Mouse (Mus musculus): ENCODE results near the gene Dusp12.

The Dusp12 gene

GRCm38 (mm10) chr1:170898413-170899075 is 13.2 kb upstream of the Dusp12 start:
- no peak for DNase-seq (ENCODE audit: low spot score)

- DNase-seq (ENCODE audit: low spot score): no peak
Observed at GRCm38 (mm10) chr1:170896651-170897281, 11.4 kb upstream of the Dusp12 start.

DNA sequence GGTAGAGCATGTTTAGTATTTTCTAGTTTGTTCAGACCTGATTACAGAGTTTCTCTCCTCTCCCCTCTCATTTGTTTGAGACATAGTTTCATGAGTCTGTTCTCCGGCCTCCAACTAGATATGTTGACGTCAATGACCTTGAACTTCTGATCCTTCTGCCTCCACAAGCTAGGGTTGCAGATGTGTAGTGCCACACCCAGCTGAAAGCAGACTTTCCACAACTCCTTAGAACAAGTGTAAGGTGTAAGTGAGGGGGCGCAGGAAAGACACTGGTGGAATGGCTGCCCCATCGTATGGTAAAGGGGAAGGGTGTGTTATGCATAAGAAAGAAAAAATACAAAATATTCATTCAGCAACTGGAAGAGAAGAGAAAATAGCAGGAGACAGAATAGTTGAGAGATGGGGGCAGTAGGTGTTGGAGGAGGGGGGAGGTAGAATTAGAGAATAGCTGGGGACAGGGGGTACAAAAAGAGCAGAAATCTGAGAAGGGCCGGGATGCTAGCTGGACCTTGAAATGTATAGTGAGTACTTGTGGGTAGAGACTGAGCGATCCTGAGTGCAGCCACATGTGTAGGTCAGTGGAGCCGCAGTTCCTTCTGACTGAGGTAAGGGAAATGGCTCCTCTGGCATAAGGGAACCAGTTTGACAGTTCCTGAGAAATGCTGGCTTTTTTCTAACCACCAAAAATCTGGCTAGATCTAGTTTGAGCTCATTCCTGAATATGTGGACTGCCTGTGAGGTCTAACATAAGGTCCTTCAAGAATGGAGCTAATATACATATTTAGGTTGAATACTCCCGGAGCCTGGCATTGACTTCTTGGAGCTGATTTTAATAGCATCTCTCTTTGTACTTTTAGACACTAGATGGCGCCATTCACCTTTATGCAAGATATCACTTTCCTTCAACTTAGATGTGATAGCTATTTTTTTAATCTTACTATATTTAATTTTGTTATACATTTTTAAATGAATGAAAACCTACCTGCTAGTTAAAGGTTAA is 9.6 kb upstream of the Dusp12 start:
- peak; percentile 77 for DNase-seq (ENCODE audit: low spot score)

- DNase-seq (ENCODE audit: low spot score): no peak
Observed at GRCm38 (mm10) chr1:170892279-170892678, 6.9 kb upstream of the Dusp12 start.

GRCm38 (mm10) chr1:170891646-170892045 is 6.3 kb upstream of the Dusp12 start:
- DNase-seq (ENCODE audit: low spot score): no peak

DNA sequence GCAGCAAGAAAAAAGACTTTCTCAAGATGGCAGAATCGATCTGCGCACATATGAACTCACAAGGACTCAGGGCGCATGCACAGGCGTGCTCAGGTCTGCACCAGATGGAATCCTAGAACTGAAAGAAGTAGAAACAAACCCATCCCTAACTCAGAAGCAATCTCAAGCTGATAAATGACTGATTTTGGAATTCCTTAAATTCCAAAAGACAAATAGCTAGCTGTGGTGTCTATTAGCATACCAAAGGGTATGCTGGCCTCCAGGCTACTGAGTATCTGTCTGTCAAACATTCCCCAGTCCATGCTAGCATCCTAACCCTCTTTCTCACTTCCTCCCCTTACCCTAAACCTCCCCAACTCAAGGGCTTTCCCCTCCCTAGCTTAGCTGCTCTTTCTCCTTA is 4.0 kb upstream of the Dusp12 start:
- DNase-seq (ENCODE audit: low spot score): no peak

- no peak for DNase-seq (ENCODE audit: low spot score)
Observed at GRCm38 (mm10) chr1:170886044-170886458, 711 bp upstream of the Dusp12 start.

- no peak for DNase-seq (ENCODE audit: low spot score)
Observed at GRCm38 (mm10) chr1:170884390-170884789, 950 bp downstream of the Dusp12 start.

DNA sequence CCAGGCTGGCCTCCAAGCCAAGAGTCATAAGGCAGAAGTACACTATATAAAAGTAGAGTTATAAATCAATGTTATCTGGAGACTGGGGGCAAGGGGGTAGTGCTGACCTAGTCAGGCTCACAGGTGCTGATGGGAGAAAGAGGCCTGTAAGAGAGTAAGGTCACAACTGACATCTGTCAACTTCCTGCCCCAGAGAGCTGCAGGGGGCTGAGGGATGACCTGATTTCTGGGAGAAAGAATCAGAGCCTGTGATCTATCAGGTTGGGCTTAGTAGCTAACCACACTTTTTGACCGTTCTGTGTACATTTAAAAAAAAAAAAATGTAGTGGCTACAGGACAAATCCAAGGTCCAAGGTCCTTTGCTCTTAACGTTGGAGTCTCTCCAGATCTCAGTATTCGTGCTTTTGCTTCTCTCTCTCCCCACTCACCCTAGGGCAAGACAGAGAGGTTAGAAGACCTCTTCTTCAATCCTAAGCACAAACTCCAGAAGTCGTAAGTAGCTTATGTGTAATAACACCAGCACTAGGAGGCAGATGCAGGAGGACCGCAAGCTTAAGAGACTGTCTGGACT is 2.3 kb downstream of the Dusp12 start:
- DNase-seq (ENCODE audit: low spot score): no peak

DNA sequence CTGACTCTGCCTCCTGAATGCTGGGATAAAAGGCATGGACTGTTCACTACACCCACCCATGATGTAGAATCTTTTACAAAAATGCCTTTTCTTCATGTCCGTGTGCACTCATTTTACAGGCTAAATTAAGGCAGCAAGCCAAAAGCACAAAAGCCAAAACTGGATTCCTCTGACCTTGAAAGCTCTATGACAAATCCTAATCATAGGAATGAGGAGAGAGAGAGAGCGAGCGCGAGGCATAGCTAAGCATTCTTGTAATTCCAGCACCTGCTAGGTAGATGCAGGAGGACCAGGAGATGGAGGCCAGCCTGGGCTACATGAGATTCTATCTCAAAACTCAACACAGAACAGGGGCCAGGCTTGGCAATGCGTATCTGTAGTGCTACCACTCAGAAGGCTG is 8.4 kb downstream of the Dusp12 start:
- no peak for DNase-seq (ENCODE audit: low spot score)

DNA sequence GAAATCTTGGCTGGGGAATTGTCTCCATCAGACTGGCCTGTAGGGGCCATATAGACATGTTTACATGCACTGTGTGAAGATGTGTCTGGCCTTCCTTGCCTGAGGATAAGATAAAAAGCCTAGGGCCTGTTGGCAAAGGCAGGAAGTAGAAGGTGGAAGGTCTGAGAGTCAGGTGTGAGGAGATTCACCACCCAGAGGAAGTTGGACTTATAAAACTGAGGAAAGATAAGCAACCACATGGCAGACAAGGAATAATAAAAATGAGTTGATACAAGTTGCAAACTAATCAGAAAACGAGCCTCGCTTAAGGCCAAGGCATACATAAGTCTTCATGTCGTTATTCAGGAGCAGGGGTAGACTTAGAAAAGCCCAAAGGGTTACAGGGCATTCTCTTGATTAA is 9.7 kb downstream of the Dusp12 start:
- no peak for DNase-seq (ENCODE audit: low spot score)

GRCm38 (mm10) chr1:170871961-170872360 is 13.4 kb downstream of the Dusp12 start:
- no peak for DNase-seq (ENCODE audit: low spot score)

- no peak for DNase-seq (ENCODE audit: low spot score)
Observed at GRCm38 (mm10) chr1:170871402-170871801, 13.9 kb downstream of the Dusp12 start.

- DNase-seq (ENCODE audit: low spot score): no peak
Observed at GRCm38 (mm10) chr1:170868905-170869283, 16.4 kb downstream of the Dusp12 start.

GRCm38 (mm10) chr1:170868107-170868904 is 17.0 kb downstream of the Dusp12 start:
- peak; percentile 95 for DNase-seq (ENCODE audit: low spot score)

DNA sequence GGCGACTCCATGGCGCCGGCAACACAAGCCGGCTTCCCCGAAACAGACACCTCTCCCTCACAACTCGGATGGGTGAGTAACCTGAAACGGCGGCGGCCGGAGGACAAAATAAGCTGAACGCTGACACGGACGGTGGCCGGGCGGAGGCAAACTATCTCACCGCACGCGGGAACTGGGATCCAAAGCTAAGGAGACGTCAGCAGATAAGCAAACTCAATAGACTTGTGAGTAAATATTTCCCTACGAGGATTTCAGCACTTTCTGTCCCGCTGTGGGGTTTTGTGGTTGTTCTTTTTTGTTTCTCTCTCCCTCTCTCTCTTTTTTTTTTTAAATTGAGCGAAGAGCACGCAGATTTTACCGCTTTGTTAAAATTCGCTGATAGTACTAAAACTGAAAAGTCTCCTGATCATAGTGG is 17.6 kb downstream of the Dusp12 start, which contains the start of gene Atf6:
Gene Atf6, minus strand, starts transcription at position 81 of the 415 bp plus-strand sequence.
- DNase-seq (ENCODE audit: low spot score): peak; percentile 98

DNA sequence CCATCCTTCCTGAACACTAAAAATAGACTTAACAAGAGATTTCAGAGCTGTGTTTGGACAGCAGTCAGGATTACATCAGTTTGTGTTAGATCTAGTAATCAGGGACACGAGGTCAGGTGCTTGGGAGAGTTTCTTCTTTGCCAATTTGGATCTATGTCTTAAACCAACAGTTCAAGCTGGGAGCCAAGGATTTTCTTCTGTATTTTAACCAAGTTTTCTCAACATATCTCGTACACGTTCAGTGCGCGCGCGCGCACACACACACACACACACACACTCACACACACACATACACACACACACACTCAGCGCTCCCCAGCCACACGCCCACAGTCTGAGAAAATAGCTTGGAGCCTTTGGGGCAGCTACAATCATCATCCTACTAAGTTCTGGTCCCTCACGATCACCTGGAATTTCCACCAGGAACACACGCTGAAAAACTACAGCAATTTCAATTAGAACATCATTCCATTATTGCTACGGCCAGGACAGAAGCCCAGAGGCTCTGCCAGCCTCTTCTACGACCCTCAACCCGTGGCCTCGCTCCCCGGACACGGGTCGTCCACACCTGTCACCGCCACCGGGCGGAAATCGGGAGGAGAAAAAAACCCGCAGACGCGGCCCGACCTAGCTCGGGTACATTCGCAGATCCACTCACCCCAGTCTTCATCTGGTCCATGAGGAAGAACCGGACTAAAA is 18.2 kb downstream of the Dusp12 start:
- peak; percentile 62 for DNase-seq (ENCODE audit: low spot score)

- no peak for DNase-seq (ENCODE audit: low spot score)
Observed at GRCm38 (mm10) chr1:170865406-170865805, 19.9 kb downstream of the Dusp12 start.

DNA sequence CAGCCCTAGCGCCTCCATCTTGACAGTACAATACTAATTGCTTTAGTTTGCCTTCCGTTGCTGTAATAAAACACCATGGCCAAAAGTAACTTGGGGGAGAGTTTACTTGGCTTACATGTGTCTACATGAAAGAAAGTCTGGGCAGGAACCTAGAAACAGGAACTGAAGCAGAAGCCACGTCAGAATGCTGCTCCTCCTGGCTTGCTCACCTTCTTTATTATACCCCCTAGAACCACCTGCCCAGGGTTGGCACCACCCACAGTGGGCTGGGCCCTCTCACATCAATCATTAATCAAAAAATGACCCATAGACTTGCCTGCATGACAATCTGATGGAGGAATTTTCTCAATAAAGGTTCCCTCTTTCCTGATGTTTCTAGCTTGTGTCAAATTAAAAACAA is 20.6 kb downstream of the Dusp12 start:
- DNase-seq (ENCODE audit: low spot score): no peak

GRCm38 (mm10) chr1:170864234-170864633 is 21.1 kb downstream of the Dusp12 start:
- DNase-seq (ENCODE audit: low spot score): no peak

DNA sequence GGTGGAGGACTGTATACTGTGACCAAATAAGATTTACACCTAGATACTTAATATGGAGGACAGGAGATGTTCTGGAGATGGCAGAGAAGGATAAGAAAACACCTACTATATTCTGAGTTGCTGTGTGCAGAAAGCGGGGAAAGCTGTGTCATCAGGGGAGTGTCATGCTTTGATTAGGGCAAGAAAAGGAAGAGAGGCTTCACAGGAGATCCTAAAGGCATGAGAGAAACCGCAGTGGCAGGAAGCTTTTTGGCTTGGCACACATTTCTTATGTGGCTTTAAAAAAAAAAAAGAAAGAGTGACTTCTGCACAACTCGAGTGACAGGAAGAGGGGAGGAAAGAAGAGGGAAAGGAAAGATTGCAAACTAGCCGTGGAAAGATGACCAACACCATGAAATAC is 22.3 kb downstream of the Dusp12 start:
- no peak for DNase-seq (ENCODE audit: low spot score)
